Mouse (Mus musculus): ENCODE measurements at regions not wholly inside any gene's neighbourhood (a gene's known extent, or its start where the extent isn't known, plus 50 kb on each side); places are given as distances from the start of the nearest gene placed in this dataset.
"Not testable (repeated sequence)": the region's sequence is repeated elsewhere in the genome, so short reads cannot be mapped to it uniquely, and the experiment has no call there.

DNA sequence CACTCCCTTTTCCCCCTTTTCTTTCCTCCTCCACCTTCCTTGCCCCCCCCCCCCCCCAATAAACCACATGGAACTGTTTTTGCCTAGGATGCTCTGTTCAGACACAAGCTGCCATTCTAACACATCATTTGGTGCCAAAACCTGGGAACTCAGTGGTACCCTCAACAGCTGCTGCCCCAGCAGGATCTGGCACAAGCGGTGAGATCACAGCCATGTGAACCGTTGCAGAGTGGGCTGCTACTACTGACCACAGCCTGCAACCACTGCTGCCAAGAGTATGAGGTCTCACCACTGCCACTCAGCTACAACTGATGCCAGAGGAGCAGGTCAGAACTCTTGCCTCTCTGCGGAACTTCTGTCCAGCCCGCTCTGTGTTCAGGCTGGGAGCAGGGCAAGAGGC is 206.2 kb downstream of the Pcsk1 start:
- DNase-seq: no peak

DNA sequence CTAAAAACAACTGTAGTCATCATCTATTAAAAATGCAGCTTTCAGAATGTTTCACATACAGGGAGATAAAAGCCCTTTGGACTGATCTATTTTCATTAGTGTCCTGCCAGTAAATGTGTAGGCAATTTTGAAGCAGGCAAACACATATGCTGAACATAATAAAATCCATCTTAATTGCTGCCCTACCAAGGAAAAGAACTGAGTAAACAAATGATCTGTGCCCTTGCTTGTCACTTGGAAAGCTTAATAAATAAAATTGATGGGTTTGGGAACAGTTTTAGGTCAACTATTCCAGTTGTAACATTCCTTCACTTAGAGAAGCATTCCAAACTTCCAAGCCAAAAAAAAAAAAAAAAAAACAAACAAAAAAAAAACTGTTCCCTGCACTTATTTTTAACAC is 230.2 kb downstream of the Pcsk1 start:
- no peak for DNase-seq

DNA sequence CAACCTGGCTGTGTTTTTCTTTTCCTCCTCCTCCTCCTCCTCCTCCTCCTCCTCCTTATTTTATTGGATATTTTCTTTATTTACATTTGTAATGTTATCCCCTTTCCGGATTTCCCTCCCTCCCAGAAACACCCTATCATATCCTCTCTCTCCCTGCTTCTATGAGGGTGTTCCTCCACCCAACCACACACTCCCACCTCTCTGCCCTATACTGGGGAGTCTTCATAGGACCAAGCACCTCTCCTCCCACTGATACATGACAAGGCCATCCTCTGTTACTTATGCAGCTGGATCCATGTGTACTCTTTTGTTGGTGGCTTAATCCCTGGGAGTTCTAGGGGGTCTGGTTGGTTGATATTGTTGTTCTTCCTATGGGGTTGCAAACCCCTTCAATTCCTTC is 230.6 kb downstream of the Pcsk1 start:
- DNase-seq: no peak

DNA sequence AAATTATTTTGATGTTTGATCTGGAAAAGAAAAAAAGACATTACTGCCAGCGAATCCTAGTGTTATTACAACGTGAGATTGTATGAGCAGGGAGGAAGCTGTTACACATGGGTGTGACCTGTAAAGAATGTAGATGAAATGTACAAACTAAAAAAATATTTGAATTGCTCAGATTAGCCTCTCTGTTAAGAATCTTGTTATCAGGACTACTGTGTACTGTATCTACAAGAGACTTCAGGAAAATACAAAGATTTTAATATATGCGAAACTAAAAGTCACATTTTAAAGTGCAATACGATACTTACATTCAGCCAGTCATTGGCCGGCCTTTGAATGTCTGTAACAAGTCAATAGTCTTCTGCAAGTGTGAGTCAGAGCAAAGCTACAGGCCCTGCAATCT is 247.4 kb downstream of the Pcsk1 start:
- DNase-seq: no peak

DNA sequence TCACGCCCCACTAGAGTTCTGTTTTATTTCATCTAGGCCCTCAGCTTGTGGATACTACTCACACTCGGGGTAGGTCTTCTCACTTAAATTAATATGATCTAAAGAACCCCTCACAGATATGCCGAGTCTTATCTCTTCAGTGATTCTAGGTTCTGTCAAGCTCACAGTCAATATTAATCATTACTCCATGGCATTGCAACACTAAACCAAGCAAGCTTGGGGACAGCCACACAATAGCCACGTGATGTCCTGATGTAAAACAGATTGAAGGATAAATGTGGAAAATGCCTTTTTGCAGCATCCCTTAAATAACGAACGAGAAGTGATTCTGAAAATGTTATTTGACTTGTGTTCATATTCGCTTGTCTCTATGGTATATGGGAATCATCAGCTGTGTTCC is 253.8 kb downstream of the Pcsk1 start:
- DNase-seq: no peak

DNA sequence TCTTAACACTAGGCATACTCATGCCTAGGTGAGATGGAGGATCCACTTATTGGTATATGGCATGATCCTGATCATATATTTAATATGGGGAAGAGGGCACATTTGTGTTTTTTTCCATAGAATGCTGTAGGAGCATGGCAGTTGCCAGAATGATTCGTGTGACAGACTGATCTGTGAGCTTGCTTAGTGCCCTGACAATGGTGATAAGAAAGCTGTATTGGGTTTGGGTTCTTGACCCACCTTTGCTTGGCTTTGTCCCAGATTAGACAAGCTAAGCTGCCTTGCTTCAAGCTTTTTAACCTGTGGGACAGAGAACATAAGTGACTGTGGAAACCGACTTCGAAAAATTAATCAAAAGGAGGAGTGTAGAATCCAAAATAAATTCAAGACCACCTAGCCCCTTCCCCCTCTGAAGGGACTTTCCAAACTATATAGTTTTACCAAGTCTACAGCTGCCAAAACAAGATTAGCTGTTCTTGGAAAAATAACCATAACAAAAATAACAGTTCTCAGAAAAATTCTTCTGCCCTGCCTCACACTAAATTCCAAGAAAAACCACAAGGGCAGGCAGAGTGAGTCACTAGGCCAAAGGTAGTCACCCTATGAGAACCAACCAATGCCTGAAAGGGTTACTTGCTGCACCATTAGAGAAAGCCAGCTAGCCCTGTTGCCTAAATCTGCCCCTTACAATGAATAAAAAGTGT is 277.2 kb downstream of the Pcsk1 start:
- DNase-seq: no peak

DNA sequence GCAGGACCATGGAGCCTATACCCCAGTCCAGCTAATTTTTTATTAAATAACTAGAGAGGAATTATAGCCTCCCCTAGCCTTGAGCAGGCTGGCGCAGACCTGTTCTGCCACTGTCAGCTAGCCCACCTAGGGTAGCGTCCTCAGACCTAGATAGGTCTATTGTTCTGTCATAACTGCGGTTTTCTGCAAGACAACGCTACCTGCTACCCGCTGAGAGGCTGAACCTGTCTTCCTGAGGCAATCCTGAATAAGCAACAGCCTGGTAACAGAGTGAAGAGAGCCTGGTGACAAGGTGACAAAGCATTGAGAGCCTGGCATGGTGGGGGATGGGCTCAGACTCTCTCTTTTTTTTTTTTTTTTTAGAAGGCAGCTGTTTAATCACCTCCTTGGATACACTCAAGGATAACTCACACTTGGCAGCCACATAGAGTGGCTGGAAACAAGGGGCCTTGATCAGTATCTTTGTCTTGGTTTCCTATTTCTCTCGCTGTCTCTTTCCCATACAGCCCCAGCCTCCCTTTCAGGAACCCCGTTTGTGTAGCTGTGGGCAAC is 278.7 kb downstream of the Pcsk1 start:
- no peak for DNase-seq

DNA sequence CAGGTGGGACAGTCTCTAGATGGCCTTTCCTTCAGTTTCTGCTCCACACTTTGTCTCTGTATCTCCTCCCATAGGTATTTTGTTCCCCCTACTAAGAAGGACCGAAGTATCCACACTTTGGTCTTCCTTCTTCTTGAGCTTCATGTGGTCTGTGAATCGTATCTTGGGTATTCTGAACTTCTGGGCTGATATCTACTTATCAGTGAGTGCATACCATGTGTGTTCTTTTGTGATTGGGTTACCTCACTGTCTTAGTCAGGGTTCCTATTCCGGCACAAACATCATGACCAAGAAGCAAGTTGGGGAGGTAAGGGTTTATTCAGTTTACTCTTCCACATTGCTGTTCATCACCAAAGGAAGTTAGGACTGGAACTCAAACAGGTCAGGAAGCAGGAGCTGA is 287.5 kb downstream of the Pcsk1 start:
- not testable (repeated sequence) for DNase-seq

DNA sequence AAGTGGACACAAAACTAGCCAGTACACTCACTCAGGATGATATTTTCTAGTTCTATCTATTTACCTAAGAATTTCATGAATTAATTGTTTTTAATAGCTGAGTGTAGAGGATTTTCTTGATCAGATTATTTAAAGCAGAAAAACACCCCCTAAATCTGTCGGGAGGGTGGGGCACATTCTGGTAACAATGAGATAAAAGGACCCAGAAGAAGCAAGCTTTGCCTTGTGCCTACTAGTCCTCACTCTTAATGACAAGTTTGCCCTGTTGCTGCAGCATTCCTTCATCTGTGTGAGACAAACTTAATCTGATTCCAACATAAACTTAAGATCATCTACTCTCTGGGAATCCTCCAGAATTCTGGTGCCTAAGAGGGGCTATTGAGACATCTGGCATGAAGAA is 288.1 kb downstream of the Pcsk1 start:
- no peak for DNase-seq

DNA sequence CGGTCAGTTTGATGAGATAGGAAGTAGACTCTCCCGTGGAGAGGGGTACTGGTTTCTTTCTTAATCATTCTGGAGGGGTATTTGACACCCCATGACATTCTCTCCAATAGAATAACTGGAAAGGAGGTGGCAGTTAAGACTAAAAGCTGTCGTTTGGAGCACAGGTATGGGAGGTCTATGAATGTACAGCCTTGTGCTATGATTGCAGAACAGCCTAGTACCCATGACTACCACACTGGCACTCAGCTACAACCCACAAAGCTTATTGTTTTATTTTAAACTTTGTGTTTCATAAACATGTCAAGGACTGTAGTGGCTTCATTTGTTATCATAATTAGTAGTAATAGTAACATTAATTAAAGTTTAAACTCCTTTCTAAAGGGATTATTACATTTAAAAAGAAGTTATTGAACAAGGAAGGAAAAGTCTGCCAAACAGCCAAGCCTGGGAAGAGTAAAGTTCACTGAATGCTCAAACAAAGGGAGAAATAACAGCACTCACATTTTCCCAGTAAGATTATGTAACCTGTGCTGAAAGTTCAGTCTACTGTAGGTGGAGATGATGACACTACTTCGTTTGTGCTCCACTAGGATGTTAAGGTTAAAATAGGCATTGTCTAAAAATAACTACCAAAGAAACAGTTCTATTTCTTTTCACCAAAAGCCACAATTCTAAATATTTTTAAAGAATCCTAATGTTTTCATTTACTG is 295.2 kb downstream of the Pcsk1 start:
- no peak for DNase-seq

DNA sequence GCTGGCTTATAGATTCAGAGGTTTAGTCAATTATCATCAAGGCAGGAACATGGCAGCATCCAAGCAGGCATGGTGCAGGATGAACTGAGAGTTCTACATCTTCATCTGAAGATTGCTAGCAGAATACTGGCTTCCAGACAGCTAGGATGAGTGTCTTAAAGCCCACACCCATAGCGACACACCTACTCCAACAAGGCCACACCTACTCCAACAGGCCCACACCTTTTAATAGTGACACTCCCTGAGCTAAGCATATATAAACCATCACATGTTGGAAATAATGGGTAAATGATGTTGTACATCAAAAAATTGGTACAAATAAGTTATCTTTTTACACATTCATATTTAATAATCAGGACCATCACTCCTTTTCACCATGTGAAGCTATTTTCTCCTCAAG is 299.6 kb downstream of the Pcsk1 start:
- no peak for DNase-seq

DNA sequence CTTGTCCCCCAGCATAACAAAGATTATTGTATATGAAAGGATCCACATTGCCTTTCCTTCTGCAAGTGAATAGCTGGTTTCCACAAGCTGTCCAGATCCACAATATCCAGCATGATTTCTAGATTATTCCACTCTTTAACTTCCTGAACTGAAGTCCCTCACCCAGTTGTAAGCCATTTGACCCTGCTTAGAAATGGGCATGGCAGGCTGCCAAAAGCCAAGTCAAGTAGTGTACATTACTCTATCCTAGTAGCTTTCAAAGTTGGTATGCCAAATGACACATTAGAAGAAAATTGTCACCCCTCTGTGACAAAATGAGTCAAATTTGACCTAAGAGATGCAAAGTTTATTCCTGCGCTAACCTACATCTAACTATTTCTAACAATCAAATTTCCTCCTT is 300.6 kb downstream of the Pcsk1 start:
- no peak for DNase-seq

DNA sequence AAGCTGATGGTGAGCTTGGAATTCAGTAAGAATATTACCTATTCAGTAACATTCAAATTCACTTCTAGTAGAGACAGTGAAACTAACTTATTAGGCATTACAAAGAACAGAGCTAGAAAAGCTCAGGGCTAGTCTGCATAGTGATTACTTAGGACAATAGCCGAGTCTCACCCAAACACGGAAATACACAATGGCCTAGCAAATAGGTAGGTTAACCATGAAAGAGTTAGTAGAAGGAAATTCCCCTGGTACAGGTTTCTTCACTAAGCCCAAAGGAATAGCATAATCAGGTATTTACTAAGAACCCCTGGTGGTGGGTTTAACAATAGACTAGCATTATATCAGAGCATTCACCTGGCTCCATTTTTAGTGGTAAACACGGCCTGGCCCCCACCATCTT is 306.7 kb upstream of the Ell2 start:
- DNase-seq: not testable (repeated sequence)

DNA sequence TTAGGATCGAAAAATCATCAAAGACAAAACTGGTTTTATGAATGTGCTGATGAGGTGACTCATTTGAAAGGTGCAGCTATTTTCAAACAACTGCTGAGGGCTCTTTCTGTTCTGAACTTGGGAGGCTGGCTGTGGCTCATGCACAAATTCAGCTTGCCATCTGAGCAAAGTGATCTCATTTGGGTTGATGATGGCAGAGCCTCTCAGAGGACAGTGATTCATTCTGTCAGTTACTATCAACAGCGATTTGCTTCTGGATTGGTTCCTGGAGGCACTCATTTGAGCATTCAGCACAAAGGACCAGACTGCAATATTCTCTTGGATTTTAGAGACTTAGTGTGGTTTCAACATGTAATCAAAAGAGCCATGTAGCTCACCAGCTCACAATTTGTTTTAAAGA is 285.8 kb upstream of the Ell2 start:
- DNase-seq: no peak

DNA sequence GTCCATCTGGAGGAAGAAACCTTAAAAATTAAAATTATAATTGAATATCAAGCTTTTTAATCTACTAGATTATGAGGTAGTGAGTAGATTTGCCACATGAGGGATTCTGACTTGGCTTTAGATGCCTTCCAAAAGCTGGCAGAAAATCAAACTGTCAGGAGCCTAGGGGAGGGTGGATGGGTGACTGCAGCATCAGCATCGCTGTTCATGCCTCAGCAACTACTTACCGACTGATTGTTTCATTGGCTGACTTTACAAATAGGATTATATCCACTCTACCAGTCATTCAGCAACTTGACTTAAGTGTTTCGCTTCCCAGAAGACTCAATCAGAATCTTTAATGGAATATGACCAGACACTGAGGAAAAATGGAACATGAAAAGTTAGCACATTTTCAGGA is 279.6 kb upstream of the Ell2 start:
- DNase-seq: no peak

DNA sequence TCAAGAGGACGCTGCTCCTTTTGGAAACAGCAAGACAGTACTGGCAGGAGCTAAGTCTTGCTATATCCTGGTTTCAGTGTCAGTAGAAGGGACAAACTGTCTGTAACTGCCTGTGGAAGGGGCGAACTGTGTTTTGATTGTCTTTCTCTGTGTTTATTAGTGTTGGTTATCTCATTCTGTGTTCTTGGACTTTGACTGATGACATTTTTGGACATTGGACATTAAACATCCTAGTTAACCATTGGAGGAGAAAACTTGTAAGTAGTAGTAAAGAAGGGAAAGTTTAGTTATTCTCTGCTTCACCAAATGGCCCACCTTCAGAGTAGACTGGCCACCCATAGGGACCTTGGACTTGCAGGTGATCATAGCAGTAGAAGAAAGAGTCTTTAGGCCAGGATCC is 267.4 kb upstream of the Ell2 start:
- DNase-seq: no peak

DNA sequence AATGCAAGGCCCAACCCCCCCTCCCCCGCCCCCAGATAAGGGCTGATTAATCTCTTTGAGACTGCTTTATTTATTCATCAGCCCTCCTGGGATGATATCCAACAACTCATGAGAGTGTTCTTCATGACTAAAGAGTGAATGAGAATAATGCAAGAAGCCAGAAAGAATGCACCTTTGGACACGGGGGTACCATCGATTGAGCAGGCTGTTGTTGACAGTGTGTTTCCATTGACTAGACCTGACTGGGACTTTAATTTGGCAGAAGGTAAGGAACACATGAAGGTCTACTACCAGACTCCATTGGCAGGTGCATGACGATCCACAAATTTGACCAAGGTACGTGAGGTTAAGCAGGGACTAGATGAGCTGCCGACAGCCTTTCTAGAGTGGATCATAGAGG is 266.5 kb upstream of the Ell2 start:
- DNase-seq: peak; percentile 59

DNA sequence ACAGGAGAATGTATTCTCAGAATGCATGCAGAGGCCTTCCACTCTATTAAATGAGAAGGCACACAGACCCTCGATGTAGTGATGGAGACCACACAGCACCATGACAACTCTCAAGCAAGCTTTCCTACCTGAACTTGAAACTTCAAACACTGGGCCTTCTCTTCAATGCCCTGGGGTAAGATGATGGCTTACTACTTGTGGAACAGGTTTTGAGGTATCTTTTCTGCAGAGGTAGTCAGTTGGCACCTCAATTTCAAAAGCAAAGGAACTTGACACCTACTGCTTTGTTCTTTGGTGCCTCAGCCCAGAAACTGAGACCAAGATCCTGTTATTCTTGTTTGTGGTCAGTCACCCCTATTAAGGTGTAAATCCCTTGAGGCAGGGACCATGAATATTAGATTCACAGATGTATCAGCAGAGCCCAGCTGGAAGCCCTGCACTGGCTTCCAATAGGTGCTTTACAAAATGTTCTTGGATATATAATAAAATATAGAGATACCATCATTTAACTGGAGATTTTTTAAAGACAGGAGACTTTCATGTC is 246.2 kb upstream of the Ell2 start:
- no peak for DNase-seq

DNA sequence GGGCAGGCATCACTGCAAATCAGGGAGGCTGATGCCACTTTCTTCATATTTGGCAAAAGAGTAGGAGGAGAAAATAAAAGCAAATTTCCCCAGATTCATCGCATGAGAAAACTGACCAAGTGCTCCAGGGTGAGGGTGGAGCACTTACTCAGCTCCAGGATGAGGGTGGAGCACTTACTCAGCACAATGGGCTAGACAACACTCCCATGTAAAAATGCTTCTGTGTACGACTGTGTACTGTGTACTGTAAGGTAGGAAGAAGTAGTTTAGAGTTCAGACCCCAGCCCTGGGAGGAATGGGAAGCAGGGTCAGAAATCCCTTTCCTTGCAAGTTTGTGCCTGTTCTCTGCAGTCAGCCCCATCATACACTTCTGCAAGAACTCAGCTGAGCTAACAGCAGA is 245.3 kb upstream of the Ell2 start:
- no peak for DNase-seq

DNA sequence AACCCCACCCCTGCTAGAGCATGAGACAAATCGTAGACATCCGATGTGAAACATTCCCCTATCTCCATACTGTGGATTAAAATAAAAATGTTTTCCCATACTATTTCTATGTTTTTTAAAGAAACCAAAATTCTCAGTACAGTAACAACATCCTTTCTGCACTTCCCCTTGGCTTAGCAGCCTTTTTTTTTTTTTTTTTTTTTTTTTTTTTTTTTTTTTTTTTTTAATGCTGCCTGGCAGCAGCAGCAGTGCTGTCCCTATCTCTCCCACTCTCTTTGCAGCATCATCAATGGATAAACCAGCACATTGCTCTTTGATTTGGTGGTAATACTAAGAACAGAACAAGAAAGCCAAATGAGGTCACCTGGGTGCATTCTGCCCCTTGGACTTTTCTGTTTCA is 239.3 kb upstream of the Ell2 start:
- no peak for DNase-seq

DNA sequence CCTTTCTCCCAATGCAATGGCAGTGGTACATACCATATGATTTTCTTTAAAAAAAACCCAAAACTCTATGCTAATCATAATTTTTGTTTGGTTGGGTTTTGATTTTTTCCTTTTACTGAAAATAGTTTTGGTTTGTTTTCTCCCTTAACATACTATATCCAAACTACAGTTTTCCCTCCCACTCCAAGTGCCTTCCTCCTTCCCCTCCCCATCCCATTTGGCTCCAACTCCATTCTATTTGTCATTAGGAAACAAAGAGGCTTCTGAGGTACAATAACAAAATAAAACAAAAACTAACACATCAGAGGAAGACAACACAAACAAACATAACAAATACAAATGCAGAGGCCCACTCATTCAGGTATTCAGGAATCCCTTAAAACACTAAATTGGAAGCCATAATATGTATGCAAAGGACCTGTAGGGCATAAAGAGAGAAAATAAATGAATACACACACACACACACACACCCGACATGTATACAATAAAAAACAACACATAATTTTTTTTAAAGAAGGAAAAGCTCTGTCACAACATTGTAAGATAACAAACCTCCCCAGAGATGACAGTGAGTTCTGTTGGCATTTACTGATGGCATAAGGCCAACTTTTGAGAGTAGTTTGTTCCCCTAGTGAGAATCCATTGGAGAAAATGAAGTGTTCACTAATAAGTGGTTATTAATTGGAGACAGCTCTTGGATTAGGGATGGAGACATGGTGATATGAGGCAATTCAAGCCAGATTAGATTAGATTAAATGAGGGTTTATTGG is 230.5 kb upstream of the Ell2 start:
- DNase-seq: no peak

DNA sequence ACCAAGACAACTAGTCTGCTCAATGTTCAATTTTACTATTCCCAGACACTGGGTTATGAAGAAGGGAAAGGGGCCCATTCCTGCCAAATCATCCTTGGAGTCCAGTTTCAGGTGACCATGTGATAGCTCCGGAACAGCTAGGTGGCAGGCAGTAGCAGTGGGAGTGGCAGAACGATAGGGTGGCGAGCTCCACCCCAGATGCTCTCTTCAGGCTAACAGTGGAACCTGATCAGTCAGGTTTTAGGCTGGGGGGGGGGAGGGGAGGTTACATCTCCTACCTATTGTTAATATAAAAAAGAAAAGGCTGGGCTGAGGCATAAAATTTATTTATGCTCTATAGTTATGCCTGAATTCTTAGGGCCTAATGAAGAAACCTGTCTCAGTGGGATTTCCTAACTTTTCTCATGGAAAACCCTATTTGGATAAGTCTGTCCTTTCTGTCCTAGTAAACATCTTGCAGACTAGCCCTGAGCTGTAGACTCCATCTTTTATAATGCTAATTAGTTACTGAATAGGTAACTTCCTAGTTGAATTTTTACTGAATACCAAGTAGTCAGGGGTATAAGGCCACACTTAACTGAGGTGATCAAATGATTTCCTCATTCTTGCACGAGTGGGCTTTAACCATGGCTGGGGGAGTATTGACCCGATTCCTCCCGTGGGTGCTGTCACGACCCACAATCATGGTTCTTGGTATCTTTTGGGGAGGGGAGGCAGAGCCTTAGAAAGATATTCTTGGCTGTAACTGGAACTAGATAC is 223.2 kb upstream of the Ell2 start:
- not testable (repeated sequence) for DNase-seq

DNA sequence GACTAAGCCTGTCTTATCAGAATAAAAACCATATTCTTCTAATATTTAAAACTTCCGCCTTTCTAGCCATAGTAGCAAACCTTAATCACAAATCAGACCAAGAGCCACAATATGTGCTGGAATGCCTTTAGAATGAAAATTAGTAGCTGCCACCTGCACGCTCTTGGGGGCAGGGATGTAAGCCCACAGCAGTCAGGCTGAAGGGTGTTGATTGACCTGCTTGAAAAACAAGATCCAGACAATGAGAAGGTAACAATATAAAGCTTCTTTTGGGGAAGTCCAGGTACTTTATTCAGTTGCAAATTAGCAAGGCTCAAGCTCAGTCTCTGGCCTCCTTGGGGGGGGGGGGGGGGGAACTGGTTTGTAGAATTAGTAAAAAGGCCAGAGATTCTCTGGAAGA is 222.3 kb upstream of the Ell2 start:
- DNase-seq: not testable (repeated sequence)
